Mouse (Mus musculus) testis, adult 2 months (tissue): ENCODE data around the gene Kmt2c.

Experiments
- CTCF ChIP-seq: fragments of 200-500 bp; IDR thresholded peaks from 2 replicates; pipeline ENCODE4 v1.5.1; 2012; ENCODE audit warnings: low read depth, mild to moderate bottlenecking, inconsistent platforms, low read length, moderate library complexity; ENCODE audit not compliant: control insufficient read depth, insufficient read depth, insufficient replicate concordance
- POLR2A ChIP-seq: fragments of 200-500 bp; IDR thresholded peaks from 2 replicates; pipeline ENCODE4 v1.6.1; 2012; ENCODE audit warnings: low read depth, mild to moderate bottlenecking, inconsistent platforms, low read length, moderate library complexity; ENCODE audit not compliant: control insufficient read depth

- TF ChIP-seq CTCF (no peak), POLR2A (no peak)
Measured at GRCm38 (mm10) chr5:25496652-25497051, 1.9 kb downstream of the Kmt2c start.
